Mouse (Mus musculus) cerebellum, postnatal 10 days (tissue): Measurements from ENCODE around the gene Ltb.
A peak's percentile ranks its signal among the peaks of the same experiment; 100 is the strongest.

ENCODE experiments used
- DNase-seq, 2 experiments: peaks; one replicate each; pipeline ENCODE4 v3.0.0; 2021; ENCODE audit warnings: mixed read lengths in 2 of 2

Gene Ltb

DNA sequence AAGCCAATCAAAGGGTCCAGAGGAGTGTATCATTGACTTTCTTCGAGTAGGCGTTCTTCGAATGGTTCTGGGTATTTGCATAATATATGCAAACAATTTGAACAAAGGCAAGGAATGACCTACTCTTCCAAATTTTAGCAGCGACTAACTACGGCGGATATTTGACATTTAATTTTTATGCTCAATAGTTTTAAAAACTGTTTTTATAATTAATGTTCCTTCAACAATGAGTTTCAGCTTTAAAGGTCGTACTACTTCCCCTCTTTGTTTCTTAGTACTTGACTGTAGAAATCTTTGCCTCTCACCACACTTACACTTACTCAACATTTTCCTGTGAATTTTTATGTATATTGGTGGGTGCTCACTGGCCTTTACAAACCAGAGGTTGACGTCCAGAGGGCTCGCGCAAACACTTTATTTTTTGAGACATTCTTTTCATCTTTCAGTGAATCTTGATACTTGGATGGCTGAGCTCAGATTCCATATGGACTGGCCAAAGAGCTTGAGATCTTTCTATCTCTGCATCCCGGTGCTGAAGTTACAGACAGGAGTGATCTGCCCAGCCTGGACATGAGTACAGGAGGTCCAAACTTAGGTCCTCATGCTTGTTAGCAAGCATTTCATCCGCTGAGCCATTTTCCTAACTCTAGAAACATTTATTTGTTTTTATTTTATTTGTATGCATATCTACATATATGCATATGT lies 28.6 kb upstream of the Ltb start:
- no peak for DNase-seq

DNA sequence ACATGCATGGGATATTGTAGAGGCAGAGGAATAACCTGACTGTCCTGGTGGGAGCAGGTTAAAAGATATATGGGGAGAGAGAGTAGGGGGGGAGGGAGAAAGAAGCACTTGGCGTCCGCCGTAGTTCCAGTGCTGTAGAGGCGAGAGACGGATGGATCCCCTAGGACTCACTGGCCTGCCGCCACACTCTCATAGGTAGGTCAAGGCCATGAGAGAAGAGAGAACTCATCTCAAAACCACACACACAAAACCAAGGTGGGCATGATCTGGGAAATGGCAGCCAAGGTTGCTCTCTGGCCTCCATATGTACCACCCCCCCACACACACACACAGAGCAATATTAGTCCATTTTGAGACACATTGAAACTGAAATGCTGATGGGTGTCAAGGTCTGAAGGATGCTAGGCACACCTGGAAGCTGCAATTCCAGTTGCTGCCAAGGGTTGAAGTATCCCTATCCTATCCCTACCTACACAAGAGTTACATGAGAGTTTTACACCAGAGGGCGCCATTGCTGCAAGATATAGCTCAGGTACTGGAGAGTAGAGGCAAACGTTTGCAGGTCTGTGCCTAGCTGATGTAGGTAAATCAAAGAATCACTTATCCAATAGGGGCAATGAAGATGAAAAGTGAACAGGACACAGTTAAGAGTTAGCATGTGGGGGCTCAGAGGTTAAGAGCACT lies 27.7 kb upstream of the Ltb start:
- DNase-seq: peak; percentile 84 to 87

DNA sequence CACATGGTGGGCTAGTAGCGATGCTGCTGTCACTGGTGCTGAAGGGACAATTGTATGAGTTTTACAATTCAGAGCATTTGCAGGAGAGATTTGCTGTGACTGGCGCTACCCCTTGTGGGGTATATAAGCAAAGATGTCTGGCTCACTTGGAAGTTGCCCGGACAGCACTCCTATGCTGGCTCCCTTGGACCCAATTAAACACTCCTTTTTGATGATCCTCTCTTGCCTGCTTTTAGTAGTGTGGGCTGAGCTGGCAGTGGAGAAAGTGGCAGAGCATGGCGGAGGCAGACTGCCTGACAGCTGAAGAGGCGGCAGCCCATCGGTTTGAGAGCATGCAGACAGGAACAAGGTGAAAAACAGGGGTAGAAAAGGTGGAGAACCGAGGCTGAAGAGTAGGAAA lies 26.4 kb upstream of the Ltb start:
- no peak for DNase-seq

DNA sequence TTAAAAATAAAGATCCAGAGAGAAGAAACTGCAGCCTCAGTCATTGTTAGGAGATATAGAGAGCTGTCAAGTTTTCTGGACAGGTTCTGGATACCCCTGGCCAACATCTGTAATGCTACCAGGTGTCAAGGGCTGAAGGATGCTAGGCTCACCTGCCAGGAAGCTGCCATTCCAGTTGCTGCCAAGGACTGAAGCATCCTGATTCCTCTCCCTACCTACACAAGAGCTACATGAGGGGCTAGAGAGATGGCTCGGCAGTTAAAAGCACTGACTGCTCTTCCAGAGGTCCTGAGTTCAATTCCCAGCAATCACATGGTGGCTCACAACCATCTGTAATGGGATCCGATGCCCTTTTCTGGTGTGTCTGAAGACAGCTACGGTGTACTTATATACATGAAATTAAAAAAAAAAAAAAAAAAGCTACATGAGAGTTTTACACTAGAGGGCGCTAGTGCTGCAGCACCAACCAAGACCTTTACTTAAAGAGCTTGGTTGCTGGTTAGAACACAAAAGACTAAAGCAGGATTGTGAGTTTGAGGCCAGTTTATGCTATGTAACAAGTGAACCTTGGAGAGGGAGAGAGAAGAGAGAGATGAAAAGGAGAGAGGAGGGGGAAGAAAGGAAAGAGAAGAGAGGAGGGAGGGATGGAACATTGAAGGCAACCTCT lies 25.6 kb upstream of the Ltb start:
- DNase-seq: peak; percentile 47 to 73

DNA sequence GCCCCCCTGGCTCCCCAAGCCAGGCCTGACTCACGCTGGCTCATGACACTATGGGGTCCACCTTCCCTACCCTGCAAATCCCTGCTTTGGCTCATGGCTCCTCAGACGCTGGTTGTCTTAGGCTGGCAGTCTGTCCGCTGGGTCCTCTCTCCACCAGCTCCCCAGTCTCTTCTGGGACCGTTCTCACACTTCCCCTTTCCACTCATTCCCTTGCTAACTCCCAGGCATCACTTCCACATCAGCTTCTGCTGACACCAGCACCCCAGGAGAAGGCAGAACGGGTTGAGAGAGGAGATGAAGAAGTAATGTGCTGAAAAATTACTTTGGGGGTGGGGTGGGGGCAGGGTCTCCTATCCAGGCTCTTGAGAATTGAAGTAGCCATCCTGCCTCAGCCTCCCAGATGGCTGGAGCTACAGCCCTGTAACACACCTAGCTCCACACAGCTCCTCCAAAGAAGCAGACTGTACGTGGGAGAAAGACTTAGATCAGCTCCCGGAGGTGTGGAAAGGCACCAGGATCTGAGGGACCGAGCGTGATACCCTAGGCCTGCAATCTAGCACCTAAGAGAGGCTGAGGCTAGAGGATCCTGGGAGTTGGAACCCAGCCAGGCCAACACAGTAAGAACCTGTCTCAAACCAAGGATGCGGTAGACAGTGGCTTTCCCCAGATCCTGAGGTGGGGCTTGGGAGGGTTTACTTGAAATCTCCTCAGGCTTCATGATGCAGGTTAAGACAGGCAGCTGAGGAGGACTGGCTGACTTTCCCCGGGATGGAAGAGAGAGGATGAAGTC lies 21.6 kb upstream of the Ltb start:
- peak in 1 of 2 experiments; percentile 43 for DNase-seq

DNA sequence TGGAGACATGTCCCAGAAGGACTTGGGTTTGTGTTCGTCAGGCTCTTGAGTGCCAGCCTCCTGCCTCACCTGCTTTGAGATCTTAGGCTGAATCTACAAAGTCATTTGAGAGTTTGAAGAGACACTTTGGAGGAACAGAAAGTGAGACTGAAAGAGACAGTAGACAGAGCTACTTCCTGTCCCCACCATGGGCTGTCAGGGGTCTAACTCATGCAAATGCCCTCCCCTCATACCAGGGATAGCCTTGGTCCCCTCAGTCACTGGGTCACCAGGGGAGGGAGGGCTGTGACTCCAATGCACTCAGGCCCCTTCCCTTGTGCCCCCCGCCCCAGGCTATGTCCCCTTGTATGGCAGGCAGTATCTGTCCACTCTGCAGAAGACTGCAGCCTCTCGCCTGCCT lies 20.9 kb upstream of the Ltb start:
- no peak for DNase-seq

DNA sequence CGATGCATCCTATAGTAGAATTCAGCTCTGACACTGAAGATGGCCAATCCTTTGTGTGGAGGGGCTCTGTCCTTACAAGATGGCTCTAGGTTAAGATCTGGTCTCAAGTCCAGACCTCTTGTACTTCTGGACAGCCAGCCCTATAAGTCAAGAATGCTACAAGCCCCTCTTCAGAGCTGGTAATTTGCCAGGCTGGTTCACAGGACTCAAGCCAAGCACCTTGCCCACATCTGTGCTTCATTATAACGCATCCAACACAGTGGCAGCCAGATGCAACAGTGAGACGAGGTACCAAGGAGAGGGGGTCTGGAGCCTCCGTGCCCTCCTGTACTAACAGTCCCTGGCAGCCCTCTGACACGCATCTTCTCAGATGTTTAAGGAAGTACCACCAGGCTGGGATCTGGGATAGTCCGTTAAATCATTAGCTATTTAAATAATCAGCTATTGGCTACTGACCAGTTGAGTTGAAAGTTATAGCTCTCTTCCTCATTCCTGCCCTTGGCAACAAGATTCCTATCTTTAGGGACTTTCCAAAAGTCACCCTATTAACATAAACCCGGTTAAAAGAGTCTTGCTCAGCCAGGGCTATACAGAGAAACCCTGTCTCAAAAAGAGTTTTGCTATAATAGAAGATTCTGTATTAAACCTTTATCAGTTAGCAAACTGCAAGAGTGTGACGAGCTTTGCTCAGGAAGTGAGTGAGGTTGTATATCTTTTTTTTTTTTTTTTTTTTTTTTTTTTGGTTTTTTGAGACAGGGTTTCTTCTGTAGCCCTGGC lies 19.9 kb upstream of the Ltb start:
- DNase-seq: no peak

DNA sequence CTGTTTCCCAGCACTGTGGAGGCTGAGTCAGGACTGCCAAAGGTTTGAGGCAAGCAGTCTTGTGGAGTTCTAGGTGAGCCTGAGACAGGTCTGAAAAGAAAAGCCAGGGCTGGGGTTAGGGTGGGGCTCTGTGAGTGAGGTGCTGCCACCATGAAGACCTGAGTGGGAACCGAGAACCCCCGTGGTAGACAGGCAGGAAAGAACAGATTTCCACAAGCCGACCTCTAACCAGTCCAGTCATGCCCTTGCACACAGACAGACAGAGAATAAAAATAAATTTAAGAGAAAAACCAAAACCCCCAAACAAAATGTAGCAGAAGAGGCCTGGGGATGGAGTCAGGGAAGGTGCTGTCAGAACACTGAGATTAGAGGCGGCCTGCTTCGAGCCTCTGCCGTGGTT lies 18.9 kb upstream of the Ltb start:
- no peak for DNase-seq

DNA sequence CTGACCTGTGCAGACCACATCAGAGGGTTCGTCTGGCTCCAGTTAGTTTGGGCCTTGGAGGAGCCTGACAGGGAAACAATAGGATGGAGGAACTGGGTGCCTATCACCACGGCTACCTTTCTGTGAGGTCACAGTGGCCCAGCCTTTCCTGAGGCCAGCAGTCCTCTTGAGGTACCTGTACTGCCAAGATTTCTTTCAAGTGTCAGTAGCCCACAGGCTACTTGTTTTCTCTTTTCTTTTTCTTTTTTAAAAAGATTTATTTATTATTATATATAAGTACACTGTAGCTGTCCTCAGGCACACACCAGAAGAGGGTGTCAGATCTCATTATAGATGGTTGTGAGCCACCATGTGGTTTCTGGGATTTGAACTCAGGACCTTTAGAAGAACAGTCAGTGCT lies 18.3 kb upstream of the Ltb start, which contains the start of gene Aif1:
TSS of gene Aif1 (minus strand) at position 101 of the 400 bp plus-strand sequence.
- DNase-seq: no peak

DNA sequence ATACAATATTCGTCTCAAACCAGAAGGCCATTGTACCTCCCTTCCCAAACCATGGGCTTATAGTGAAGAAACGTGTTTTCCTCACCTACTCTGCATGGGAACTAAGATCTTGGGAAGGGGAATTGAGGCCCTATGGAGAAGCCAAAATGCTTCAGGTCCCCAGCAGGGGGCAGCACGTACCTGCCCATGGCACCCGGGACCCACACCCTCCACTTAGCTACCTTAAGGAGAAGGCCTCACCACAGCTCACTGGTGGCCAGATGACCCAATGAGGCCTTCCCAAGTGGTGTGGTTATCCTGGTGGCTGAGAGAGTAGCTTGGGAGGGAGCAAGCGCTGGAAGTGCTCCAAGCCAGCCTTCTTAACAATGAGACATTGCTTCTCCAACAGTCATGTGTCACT lies 15.7 kb upstream of the Ltb start:
- peak; percentile 75 to 76 for DNase-seq

DNA sequence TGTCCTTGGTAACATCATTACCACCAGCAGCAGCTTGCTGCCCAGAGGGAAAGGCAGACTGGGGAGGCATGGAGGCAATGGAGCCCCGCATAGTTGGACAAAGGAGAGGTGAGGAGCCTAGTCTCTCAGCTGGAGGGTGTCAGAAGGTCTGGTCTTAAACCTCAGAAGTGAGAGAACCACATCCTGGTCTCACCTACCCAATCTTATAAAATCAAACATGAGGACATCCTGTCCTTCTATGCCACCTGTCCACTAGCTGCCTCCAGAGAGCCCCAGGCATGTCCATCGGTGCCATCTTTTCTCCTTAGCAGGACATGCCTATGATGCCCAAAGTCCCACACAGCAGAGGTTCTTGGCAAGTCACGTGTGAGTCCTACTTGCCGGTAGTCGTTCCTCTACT lies 14.1 kb upstream of the Ltb start:
- no peak for DNase-seq

DNA sequence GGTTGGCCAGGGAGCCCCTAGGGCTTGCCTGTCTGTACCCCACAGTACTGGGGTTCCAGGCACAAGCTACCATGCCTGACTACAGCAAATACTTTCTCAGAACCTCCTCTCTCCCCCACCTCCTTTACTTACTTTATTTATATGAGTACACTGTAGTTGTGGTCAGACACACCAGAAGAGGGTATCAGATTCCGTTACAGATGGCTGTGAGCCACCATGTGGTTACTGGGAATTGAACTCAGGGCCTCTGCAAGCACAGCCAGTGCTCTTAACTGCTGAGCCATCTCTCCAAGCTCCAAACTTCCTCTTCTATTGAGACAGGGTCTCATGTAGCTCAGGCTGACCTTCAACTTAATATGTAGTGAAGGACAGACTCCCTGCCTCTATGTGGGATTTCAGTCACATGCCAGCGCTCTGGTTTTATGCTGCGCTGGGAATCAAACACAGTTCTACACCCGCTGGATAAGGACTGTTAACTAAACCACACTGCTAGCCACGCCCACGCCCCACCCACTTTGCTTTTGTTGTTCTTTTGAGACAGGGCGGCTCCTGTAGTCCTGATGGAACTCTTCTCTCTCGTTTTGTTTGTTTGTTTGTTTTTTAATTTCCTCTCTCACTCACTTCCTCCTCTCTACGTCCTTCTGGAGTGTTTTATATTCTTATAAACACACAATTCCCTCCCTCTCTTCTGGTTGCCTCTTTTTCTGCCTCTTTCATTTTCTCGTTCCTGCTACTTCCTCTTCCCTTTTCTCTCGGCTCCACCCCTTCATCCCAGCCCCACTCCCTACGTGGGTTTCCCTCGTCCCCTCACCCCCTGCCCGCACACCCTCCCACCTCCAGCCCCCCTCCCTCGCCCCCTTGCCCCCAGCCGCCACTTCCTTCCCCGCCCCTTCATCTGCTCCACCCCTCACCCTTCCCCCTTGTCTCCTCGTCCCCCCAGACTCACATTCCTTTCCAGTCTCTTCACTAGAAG lies 8.3 kb upstream of the Ltb start:
- peak; percentile 49 to 62 for DNase-seq

DNA sequence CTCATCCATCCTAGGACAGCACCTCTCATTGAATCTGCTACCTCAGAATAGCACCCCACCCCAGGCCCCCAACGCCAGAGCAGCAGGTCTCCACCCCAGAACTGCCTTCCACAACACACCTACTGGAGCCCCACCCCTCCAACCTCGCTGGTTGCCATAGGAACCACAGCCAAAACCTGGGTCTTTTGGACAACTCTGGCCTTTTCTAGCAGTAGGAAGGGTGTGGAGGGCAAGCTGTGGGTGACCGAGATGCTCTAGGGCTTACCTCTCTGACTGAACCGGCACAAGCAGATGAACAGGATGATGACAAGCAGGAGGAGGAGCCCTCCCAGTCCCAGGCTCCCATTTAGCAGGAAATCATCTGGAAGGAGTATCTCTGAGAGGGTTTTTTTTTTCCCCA lies 7.6 kb upstream of the Ltb start:
- peak in 1 of 2 experiments; percentile 46 for DNase-seq

DNA sequence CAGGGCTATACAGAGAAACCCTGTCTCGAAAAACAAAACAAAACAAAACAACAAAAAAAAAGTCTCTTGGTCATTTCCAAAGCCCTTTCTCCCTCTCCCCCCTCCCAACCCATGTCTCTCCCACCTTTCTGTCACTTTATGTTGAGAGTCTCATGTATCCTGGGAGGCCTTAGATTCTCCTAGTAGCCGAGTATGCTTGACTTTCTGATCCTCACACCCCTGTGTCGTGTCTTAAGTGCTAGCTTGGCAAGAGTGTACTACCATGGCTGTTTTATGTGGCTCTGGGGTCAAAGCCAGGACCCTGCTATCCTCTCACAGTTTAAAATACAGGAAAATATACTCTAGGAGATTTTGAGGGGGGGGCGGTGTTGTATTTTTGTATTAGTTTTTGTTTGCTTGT lies 6.9 kb upstream of the Ltb start:
- no peak for DNase-seq

DNA sequence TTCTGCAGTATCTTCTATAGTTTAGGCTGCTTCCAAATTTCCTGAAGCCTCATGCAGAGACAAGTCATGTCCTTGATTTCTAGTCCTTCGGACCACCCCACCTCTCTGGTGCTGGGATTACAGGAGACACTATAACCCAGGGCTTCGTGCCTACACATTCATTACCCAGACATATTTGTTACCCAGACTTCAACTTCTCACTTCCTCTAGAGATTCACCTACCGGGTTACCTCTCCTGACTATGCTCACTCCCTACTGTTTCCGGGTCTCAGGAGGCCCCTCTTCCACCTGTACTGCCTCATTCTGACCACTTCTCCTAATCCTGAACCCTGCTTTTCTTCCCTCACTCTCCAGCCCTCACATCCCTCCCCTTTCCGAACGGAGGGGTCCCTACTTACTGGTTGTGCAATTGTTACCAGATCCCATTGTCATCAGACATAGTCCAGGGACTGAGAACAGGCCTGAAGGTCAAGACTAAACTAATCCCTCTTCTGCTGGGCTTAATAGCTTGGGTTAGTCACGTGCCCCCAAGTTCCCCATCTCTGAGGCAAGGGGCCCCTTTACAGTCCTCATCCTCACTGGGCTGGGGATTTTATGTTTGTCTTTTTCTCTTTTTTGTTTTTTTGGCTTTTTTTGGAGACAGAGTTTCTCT lies 6.2 kb upstream of the Ltb start, which contains the start of gene Lst1:
TSS of gene Lst1 (minus strand) at position 481 of the 652 bp plus-strand sequence.
- DNase-seq: no peak

DNA sequence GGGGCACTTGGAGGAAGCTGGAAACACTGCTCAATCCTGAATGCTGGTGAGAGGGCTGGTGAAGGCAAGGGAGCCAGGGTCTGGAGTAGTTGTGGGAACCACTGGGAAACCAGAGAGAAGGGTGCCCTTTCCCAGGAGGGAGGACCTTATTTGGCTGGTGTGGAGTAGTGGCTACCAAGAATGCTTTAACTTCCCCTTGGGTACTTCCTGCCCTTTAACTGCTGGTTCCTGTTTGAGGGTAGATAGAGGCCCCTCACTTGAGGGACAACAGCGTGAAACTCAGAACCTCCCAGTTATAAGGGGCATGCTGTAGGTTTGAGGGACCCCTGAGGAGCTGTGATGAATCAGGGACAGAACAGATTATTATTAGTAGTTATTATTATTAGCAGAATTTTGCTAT lies 5.1 kb upstream of the Ltb start:
- no peak for DNase-seq

DNA sequence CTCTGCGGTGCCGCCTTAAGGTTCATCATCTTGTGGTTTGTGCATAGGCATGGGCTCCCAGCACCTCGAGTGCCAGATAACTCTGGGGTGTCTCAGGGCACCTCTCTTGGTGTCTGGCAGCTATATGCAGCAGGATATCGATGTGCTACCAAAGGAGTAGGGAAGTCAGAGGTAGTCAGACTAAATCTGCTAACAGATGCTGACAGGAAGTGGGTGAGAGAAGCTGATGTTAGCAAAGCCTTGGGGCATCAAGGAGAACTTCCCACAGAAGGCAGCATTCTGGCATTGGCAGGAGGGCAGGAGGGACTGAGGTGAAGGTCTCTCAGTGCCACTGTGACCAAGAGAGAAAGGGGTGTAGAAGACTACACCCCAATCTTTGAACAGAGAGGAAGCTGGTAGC lies 4.1 kb upstream of the Ltb start:
- DNase-seq: no peak

DNA sequence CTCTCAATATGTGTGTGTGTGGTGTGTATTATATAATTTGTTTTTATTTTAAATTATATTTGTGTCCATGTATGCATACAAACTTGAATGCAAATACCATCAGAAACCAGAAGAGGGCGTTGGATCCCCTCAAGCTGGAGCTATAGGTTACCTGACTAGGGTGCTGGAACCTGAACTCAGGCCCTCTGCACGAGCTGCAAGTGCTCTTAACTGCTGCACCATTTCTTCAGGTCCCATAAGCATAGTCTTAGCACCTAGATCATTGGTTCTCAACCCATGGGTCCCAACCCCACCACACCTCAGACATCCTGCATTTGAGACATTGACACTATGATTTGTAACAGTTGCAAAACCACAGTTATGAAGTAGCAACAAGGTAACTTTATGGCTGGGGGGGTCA lies 2.5 kb upstream of the Ltb start:
- DNase-seq: no peak

DNA sequence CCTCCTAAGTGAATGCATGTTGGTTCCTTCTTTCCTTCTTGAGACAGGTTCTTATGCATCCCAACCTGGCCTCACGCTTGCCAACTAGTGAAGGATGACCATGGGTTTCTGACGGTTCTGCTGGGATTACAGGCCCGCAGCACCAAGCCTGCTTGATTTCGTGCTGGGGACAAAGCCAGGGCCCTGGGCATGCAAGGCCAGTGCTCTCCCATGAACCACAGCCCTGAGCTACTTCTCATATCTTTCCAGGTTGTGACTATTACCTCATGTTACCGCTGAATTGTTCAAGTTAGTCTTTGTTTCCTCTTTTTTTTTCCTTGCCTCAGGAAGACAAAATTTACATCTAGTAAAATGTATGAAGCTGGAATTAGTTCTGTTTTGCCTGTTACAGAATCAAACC lies 1.3 kb upstream of the Ltb start:
- DNase-seq: no peak

DNA sequence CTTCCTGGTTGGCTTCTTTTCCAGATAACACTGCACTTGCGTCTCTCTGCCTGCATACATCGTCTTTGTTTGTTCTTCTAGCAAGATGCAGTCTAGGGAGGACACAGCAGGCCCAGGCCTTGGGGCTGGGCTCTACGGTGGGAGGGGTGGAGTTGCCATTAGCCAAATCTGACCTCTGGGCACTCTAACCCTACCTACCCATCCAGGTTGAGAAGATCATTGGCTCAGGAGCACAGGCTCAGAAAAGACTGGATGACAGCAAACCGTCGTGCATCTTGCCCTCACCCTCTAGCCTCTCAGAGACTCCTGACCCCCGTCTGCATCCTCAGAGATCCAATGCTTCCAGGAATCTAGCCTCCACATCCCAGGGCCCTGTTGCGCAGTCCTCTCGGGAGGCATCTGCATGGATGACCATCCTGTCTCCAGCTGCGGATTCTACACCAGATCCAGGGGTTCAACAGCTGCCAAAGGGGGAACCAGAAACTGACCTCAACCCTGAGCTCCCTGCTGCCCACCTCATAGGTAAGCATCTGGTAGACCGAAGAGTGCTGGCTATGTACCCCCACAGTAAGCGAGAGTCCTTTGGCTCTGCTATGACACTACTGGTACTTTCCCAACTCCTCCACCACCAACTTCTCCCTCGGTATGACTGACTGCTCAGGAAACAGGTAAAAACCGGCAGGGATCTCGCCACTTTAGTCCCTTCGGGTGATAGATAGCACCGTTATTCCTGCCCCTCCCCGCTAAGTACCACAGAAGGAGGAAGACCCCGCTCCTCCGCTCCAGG lies 798 bp downstream of the Ltb start:
- no peak for DNase-seq
